Mouse (Mus musculus): ENCODE data around the gene Nup155.
"Not testable (repeated sequence)": the region's sequence is repeated elsewhere in the genome, so short reads cannot be mapped to it uniquely, and the experiment has no call there.

The Nup155 gene

DNA sequence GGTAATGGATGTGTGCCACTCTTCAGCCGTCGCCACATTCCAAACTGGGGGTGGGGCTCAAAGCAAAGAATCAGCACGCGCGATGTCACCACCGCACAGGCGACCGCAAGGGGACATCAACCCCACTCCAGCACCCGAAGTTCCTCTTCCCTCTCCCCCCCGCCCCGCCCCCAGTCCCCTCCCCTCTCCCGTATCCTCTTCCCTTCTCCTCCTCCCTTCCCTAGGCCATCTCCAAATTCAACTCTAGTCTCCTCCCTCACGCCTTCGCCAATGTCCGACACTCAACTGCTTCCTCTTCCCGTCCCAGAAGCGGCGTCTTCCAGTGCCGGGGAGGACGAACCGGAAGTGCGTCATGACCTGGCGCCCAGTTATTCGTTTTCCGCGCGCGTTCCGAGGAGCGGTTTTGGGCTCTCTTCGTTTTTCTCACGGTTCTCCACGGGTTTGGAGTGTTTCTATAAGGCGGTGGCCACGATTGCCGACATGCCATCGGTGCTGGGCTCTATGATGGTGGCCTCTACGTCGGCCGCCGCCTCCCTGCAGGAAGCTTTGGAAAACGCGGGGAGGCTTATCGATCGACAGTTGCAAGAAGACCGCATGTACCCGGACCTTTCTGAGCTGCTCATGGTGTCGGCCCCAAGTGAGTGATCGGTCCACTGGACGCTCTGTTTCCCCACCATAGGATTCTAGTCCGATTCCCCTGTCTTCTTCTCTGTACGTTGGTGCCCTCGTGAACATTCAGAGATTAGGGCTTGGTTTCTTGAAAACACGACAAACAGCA is at the start of gene Nup155:
TSS of gene Nup155 (plus strand) at position 308 of the 778 bp plus-strand sequence.
- peak; percentile 85 to 92 for DNase-seq (ENCODE audit: low spot score in 2 of 2)

DNA sequence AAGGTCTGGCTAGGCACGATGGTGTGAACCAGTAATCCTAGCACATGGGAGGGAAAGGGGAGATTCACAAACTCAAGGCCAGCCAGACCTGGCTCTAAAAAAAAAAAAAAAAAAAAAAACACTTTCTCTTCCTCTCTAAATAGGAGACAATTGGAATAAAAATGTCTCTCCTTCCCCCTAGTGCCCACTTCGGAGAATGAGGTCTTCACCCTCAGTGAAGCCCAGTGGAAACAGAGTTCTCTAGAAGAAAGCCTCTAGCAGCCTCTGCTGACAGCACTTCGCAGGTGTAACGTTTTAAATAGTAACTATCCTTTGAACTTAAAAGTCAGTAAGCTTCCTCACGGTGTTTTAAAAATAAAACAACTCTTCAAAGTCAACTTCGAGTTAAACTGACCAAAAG is 43.9 kb upstream of the Nup155 start:
- no peak for DNase-seq (ENCODE audit: low spot score in 2 of 2)

DNA sequence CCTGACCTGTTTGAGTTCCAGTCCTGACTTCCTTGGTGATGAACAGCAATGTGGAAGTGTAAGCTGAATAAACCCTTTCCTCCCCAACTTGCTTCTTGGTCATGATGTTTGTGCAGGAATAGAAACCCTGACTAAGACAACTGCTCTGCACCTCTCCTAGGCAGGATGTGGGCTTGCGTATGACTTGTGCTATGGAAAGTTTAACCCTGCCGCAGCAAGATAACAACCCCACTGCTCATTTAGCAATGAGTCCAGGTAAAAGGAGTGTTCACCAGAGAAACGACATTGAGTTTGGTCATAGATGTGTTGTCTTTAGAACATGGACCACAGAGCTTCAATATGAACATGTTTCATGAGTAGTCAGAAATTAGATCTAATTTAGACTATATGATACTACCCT is 35.9 kb upstream of the Nup155 start:
- DNase-seq (ENCODE audit: low spot score in 2 of 2): not testable (repeated sequence)

DNA sequence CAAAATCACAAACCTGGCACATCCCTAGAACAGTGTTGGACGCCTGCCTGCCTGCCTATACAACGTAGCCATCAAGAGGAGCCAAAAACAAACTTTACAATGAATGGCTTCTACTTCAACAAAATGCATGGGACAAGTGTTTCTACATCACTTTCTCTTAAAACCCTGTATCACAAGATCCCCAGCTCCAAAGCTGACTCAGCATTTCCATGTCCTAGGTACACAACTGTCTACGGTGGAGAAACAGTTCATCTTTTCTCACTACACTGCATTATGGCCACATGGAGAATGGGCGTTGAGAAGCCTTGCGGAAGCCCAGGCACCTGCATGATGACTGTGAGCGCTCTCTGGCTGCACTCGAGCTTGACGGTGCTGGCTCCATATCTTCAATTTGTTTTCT is 26.9 kb upstream of the Nup155 start:
- DNase-seq (ENCODE audit: low spot score in 2 of 2): no peak

DNA sequence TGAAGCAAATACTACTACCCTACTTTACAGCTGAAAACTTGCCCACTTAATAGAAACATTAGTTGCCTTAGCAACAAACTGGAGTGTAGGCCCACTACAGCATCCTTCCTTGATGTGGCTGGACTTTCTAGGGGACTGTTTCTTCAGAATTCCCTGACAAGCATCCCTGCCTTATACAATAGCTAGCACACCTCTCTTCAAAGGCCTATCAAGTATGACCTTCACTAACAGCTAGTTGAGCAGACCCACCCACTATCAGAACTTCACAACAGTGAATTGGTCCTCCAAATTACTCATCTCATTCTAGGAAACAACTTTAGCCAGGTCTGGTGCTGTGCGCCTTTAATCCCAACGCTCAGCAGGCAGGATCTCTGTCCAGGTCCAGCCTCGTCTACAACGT is 21.8 kb upstream of the Nup155 start:
- no peak for DNase-seq (ENCODE audit: low spot score in 2 of 2)

DNA sequence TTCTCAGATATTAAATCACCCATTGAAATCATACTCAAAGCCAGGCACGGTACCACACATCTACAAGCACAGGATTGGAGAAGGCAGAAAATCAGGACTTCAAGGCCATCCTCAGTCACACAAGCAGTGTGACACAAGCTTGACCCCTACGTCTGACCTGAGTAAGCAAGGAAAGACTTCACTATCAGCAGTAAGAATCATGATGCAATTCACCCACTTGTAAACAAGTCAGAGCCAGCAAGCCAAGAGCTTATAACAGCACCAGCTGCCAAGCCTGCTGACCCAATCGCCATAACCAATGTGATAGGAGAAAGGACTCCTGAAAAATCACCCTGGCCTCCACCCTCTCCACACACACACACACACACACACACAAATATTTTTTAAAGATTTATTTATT is 20.4 kb upstream of the Nup155 start:
- DNase-seq (ENCODE audit: low spot score in 2 of 2): no peak

DNA sequence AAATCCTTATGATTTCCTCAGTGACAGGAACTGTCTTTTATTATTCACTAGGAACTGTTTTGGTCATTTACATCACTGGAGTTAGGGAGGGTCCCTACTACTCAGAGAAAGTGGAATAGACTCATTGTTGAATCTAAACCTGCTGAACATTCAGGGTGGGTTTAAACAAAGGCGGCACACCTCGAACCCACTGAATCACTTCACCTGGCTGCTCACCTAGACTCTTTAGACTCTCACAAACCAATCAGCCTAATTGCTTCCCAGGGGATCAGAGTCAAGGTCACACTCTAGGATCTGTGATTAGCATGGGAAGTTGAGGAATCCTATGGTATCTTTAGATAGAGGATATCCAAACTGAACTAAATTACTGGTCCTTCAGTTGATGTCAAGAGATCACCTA is 18.4 kb upstream of the Nup155 start:
- no peak for DNase-seq (ENCODE audit: low spot score in 2 of 2)

DNA sequence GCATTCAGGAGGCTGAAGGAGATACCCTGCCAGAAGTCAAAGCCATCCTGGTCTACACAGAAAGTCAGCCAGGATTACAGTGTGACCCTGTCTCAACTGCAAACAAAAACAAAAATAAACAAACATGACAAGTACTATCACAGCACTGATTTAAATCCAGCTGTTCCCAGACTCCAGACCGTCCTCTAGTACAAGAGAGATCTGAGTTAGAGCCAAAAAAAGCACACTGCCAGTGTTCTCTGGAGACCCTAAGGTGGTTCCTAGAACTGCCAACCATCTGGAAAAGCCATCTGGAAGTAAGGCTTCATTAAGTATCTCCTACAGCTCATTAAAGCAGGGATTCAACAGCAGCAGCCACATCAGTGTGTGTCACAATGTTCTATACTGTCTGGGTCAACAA is 16.4 kb upstream of the Nup155 start:
- not testable (repeated sequence) for DNase-seq (ENCODE audit: low spot score in 2 of 2)

DNA sequence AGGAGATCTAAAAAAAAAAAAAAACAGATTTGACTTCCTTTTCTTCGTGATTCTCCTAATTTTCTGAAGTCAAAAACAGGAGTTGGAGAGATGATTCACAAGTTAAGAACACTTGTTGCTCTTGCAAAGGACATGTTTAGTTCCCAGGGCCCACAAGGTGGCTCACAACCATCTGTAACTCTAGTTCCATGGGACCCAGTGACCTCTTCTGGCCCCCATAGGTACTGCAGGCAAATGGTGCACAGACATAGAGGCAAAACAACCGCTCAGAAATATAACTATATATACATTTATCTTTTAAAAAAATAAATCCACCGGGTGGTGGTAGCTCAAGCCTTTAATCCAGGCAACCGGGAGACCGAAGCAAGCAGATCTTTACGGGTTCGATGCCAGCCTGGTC is 11.2 kb upstream of the Nup155 start:
- peak; percentile 82 to 91 for DNase-seq (ENCODE audit: low spot score in 2 of 2)

DNA sequence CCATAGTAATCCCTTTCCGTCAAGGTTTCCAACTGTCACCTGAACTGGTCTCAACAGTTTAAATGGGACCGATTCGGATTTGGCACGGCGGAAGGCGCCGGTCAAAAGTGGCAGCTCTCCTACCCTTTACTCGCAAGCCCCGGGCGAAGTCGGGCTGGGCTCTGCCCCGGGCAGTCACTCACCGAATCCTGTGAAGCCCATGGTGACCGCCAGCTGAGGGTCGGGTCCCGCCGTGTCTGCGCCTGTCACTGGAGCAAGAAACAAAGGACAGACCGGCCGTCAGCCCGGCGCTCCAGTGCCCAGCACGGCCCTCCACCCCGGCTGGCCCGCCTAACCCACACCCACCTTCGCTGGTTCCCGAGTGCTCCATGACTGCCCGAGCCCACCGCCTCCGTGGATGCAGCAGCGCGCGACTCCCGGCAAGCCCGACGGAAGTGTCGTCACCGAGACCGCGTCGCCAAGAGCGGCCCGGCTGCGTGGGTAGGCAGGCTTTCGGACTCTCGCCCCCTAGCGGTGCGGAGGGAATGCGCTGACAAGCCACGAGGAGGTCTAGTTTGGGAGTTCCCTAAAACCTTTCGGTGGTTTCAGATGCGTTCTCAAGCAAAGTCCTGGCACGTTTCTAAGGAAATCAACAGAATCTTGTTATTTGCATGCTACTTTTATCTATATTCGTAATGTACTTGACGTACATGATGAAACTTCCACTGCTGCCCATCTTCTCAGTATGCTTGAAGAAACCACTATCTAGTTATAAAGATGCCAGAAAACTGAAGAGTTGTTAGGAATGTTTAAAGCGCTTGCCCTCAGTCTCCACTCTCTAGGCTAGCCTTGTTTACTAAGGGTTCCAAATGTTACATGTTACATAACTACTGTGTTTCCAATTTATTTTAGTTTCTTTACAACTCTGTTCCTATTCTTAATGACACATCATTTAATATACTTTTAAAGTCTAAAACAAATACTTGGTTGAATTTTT is 10.0 kb upstream of the Nup155 start, which contains the start of gene Wdr70:
TSS of gene Wdr70 (minus strand) at position 436 of the 976 bp plus-strand sequence.
- DNase-seq (ENCODE audit: low spot score in 2 of 2): peak; percentile 97 to 100

DNA sequence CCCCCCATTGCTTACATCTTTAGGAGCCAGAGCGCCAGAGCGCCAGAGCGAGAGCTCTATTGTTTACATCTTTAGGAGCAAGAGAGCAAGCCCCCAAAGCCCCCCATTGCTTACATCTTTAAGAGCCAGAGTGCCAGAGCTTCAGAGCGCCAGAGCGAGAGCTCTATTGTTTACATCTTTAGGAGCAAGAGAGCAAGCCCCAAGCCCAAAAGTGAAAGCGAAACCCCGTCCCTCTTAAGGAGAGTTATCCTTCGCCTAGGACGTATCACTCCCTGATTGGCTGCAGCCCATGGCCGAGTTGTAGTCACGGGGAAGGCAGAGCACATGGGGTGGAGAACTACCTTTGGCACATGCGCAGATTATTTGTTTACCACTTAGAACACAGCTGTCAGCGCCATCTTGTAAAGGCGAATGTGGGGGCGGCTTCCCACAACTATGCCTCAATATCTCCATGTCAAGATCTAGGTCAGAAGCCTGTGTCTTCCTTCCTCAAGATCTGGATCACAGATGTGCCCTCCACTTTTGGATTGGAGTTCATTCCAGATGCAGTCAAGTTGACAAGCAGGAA is 7.0 kb upstream of the Nup155 start:
- DNase-seq (ENCODE audit: low spot score in 2 of 2): not testable (repeated sequence)

DNA sequence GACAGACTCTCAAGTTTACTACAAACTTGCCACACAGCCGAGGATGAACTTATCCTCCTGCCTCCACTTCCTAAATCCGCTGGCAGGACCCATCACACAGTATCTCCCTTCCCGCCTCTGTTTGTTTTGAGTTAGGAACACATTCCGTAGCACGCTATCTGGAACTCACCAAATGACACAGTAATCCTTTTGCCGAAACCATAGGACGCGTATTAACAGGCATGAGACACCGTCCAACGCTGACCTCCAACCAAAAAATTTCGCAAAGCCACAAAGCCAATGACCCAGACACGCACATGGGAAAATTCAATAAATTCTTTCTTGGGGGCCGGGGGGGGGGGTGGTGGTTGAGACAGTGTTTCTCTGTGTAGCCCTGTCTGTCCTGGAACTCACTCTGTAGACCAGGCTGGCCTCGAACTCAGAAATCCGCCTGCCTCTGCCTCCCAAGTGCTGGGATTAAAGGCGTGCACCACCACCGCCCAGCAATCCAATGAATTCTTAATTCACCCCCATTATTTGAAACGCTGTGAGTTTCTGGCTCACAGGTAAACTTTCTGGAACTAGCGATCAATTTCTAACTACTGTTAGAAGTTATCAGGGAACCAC is 610 bp upstream of the Nup155 start:
- no peak for DNase-seq (ENCODE audit: low spot score in 2 of 2)

DNA sequence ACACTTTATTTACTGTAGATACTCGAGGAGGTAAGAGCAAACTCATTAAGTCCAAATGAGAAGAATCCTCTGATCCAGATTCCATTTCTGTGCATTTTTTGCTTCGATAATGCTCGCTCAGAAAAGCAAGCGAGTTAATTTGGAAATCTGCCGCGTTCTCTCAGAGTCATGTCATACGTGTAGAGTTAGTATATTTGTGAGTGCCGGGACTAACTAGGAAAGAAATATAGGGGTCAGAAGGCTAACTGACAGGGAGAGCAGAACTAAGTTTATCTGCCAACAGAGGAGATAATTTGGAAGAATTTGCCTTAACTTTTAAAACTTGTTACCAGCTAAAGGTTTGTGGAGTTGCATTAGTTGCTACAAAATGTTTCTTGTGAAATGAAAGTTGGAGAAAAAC is 709 bp downstream of the Nup155 start:
- DNase-seq (ENCODE audit: low spot score in 2 of 2): no peak

DNA sequence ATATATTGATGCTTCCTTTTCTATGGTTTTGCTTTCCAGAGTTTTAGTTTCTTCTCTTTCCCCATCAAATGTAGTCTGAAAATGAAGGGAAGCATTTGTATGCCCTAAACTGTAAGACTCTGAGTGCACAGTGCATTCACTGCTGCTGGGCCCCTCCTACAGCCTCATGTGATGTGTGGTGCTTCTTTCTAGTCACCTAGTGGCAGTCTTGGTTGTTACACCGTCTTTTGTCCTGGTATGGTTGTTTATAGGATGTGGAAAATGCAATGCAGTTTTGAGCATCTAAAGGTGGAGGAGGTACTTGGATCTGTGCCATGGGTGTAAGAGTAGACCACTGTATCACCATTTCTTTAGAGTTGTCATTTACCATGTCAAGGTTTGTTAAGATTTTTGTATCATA is 20.2 kb downstream of the Nup155 start:
- no peak for DNase-seq (ENCODE audit: low spot score in 2 of 2)

DNA sequence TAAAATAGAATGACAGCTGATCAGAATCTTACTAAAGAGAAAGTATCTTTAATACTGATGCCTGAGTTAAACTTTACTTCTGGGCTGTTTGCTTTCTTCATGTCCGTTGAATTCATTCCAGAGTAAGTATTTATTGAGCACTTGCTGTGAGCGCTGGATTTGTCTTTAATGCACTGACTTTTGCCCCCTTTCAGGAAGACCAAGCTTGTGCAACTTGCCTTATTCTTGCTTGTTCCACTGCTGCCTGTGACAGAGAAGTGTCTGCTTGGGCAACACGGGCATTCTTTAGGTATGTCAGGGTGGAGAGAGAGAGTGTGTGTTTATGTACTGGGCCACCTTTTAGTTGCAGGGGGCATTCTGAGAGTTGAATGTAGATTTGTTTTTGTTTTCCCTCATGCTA is 22.2 kb downstream of the Nup155 start:
- DNase-seq (ENCODE audit: low spot score in 2 of 2): no peak

DNA sequence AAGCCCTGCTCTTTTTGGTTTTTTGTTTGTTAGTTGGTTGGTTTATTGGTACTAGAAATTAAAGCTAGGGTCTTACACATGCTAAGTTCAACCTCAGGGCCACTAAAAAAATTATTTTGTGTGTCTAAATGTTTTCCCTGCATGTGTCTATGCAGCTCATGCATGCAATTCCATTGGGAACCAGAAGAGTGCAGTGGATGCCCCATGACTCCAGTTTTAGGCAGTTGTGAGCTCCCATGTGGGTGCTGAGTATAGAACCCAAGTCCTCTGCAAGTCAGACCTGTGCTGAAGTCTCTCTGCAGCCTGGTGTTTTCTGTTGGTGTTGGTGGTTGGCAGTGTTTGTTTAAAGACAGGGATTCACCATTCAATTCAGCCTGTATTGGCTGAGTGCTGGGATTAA is 22.7 kb downstream of the Nup155 start:
- no peak for DNase-seq (ENCODE audit: low spot score in 2 of 2)

DNA sequence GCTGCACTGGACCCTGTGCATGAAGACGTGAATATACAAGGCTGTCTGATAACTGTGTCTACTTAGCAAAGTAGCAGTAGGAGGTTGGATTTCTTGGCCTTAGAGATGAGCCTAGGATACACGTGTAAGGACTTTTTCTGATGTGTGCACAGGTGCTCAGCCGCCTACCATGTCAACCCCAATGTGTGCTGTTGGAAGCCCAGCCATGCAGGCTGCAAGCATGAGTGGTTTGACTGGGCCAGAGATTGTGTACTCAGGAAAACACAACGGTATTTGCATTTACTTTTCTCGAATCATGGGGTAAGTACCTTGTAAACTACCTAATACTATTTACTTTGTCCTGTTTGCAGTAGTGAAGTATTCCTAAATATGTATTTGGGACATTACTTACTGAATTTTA is 26.5 kb downstream of the Nup155 start:
- no peak for DNase-seq (ENCODE audit: low spot score in 2 of 2)

DNA sequence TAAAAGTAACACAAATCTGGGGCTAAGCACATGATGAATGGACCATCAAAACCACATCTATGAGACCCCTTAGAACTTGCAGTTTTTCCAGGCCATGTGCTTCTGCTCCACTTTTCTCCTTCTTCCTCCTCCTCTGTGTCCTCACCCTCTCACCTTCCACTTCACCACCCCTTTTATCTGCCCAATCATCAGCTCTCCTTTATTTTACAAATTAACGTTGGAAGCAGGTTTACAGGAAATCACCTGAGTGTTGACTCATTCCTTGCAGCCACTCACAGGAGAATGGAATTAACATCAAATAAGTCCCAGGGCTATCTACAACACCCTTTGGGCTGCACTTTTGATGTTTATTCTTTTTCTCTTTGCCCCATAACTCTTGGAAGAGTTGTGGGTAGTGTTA is 52.8 kb downstream of the Nup155 start:
- no peak for DNase-seq (ENCODE audit: low spot score in 2 of 2)

DNA sequence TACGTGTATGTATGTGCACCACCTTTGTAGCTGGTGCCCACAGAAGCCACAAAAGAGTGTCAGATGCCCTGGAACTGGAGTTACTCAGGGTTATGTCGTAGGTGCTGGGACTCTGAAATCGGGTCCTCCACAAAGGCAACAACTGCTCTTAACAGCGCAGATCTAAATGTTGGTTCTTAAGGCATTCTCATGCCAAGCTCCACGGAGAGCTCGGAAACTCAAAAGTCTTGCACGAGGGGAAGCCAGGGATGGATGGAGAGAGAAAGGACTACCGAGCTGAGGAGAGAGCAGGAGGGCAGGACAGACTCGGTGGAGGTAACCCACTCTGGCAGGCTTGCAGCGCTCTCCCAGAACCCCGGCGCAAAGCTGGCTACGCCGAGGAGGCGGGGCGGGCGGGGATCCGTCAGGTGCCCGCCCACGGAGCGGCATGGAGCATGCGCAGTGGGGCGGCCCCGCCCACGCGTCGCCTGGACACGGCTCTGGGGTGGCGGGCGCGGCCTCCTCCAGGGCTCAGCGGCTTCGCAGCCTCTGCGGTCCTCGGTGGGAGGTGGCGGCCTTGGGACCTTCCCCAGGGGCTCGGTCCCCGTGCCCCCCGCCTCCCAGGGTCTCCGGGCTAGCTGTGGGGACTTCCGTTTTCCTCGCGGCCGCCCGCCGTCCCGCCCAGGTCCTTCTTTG is 59.7 kb downstream of the Nup155 start, which contains the start of gene Cplane1:
TSS of gene Cplane1 (plus strand) at position 516 of the 675 bp plus-strand sequence.
- peak; percentile 93 to 98 for DNase-seq (ENCODE audit: low spot score in 2 of 2)

DNA sequence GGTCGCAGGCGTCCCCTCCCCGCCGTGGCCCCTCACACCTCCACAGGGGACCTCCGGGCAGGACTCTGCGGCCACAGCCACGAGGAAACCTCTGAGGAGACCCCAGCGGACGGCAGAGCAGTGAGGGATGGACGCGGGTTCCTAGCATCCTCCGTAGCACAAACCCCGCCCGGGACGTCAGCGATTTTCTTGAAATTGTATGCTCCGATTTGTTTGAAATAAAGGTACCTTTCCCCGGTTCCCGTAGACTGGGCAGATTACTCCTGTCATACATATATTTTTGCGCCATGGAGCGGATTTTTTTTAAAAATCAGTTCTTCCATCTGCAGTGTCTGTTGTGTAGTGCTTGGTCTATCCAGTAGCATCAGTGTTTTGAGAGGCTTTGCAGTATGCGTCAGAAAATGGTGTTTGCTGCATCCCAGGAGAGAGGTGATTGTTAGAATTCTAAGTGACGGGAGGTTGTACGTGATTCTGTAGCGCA is 60.2 kb downstream of the Nup155 start:
- DNase-seq (ENCODE audit: low spot score in 2 of 2): no peak

DNA sequence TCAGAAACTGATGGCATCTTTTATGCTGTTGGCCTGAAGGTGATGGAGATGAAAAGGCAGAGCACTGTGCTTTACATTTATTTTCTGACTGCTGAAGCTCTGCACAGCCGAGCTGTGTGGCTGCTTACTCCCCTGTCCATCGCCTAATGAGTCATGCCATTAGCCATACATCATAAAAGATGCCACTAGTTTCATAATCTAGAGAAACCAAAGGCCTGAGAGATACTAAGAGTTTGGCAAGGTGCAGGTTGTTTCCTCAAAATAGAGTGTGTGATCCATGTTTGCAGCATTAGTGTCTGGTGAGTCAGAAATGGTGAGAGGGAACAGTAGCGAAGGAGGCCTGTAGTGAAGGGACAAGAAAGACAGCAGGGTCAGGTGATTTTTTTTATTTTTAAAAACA is 80.5 kb downstream of the Nup155 start:
- DNase-seq (ENCODE audit: low spot score in 2 of 2): no peak

Data from spleen, postnatal 4 days (tissue).